15 mouse cellular contexts compared by ENCODE assay signal in the genomic region with DNA sequence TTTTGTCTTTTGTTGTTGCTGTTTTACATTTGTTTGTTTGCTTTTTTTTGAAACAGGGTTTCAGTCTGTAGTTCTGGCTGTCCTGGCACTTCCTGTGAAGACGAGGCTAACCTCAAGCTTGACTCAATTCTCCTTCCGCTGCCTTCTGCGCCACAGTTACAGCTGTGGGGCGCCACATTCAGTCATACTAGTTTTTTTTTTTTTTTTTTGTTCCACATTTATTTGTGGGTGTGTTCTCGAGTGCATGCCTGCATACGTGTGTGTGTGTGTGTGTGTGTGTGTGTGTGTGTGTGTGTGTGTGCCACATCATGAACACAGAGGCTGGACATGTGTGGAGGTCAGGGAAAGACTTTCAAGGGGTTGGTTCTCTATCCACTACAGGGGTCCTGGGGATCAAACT. TPM values are rescaled to one million over a fixed set of nuclear protein-coding genes. Genes with fewer than 3 reads are reported as not detected.
DNase-seq lines count a peak whose midpoint lies in the region; ATAC-seq lines count a peak whose summit lies in the region.
"Had no signal": no experiment of that assay in that cellular context is flagged by ENCODE, and none has a peak within 500 bp of the region (broad histone marks: within the 10 kb centered on the region; RNA-seq: fewer than 3 reads in every experiment).

No protein-coding gene starts in this region.

- H3K9me3 ChIP-seq in hindbrain, embryonic 10.5 days = no peaks in the 10 kb centered on the region
- H3K9me3 ChIP-seq: forebrain, embryonic 12.5 days; lung, embryonic 15.5 days; midbrain, embryonic 12.5 days; neural tube, embryonic 13.5 days had no signal

- WGBS in hindbrain, embryonic 10.5 days = 70% methylated on average over 6 of the region's 6 CpGs

- H3K27me3 ChIP-seq in hindbrain, embryonic 10.5 days (ENCODE audit: insufficient read depth, poor library complexity, severe bottlenecking) = peaks cover 30% of the 10 kb centered on the region

- H3K27ac ChIP-seq in hindbrain, embryonic 10.5 days = no peak overlapping the region
- H3K27ac ChIP-seq: forebrain, embryonic 12.5 days; lung, embryonic 15.5 days; midbrain, embryonic 12.5 days; neural tube, embryonic 13.5 days had no signal

- peak; percentile 98 for ATAC-seq in CD4-positive, CD25-positive, alpha-beta regulatory T cell, adult 4 months

- H3K4me1 ChIP-seq in hindbrain, embryonic 10.5 days (replicated peaks) = no peaks in the 10 kb centered on the region; the same call in 1 of the 2 replicates
- H3K4me1 ChIP-seq: forebrain, embryonic 12.5 days; lung, embryonic 15.5 days; midbrain, embryonic 12.5 days; neural tube, embryonic 13.5 days had no signal

- H3K4me3 ChIP-seq in hindbrain, embryonic 10.5 days = no peak overlapping the region
- H3K4me3 ChIP-seq: forebrain, embryonic 12.5 days; lung, embryonic 15.5 days; midbrain, embryonic 12.5 days; neural tube, embryonic 13.5 days had no signal

- H3K36me3 ChIP-seq in hindbrain, embryonic 10.5 days = no peaks in the 10 kb centered on the region
- H3K36me3 ChIP-seq: forebrain, embryonic 12.5 days; lung, embryonic 15.5 days; midbrain, embryonic 12.5 days; neural tube, embryonic 13.5 days had no signal

- peak; percentile 87 for DNase-seq in A20 (ENCODE audit: low read depth, low spot score)
- DNase-seq in induced T-regulatory cell, adult 2 months (ENCODE audit: low read depth) = peak; percentile 77
- DNase-seq in thymus, adult 18-20 months = peak; percentile 32 to 61
- DNase-seq in adrenal gland, postnatal 36 days = no peak
- no peak for DNase-seq in kidney, adult 9 months
- no peak for DNase-seq in embryo, embryonic 11 days
- DNase-seq in hindbrain, embryonic 10.5 days (ENCODE audit: low spot score) = no peak
- DNase-seq: adrenal gland, postnatal 14 days; cerebellum, adult 11 months; right cerebral cortex, adult 18-20 months had no signal

RNA-seq across cellular contexts. Expression of gene Slc41a2, which starts 7.3 kb away (rescaled TPM):
- 1 to 10 TPM in 1 of 2 experiments, not detected in 1; 2.0 TPM for polyA plus RNA-seq in CD4-positive, CD25-positive, alpha-beta regulatory T cell, adult 4 months (2017; shearing (Covaris generic))
- 10 to 100 TPM in 1 of 2 experiments, 1 to 10 TPM in 1; 7.5 to 11.9 TPM for total RNA-seq in adrenal gland, postnatal 36 days (2021)
- polyA plus RNA-seq in hindbrain, embryonic 10.5 days (2016; fragmentation: Nextera tagmentation; extraction: Ambion mirVana) = 0.27 and 0.42 TPM in 2 replicates

RNA-seq across cellular contexts. Expression of gene D10Wsu102e, which starts 29.7 kb away (rescaled TPM):
- polyA plus RNA-seq in CD4-positive, CD25-positive, alpha-beta regulatory T cell, adult 4 months (2017; shearing (Covaris generic)) = 1 to 10 TPM; 1.0 to 1.2 TPM
- 1 to 10 TPM in 1 of 2 experiments, under 1 TPM in 1; 0.82 to 1.0 TPM for total RNA-seq in adrenal gland, postnatal 36 days (2021)
- 0.94 and 1.2 TPM in 2 replicates for polyA plus RNA-seq in hindbrain, embryonic 10.5 days (2016; fragmentation: Nextera tagmentation; extraction: Ambion mirVana)

Comparison
In these comparisons a context has a peak if more than half of its experiments do, and no peak if none do; other contexts are left out.
1. DNase-seq: peak in A20 (single experiment), induced T-regulatory cell, adult 2 months (single experiment) and thymus, adult 18-20 months (2 of 2); none in adrenal gland, postnatal 36 days (0 of 2), kidney, adult 9 months (single experiment), embryo, embryonic 11 days (single experiment) and hindbrain, embryonic 10.5 days (single experiment).